Mouse (Mus musculus) inflammation-experienced regulatory T-cells, adult 6 months (primary cell): ENCODE data around the gene Runx2. TPM values are rescaled to one million over a fixed set of nuclear protein-coding genes. Genes with fewer than 3 reads are reported as not detected.
A peak's percentile ranks its signal among the peaks of the same experiment; 100 is the strongest.

ENCODE experiments used
- ATAC-seq: one replicate; pipeline ENCODE4 v1.8.0; 2017
- polyA plus RNA-seq, 3 experiments: library from polyadenylated mRNA; unstranded; fragments of 100-300 nt; shearing (Covaris generic); gene quantifications; one replicate each; pipeline ENCODE4 v1.2.1; 2017

The Runx2 gene
- polyA plus RNA-seq, 3 experiments from 2014 or later, result 6.2 to 21.3 (median 8.4) TPM

DNA sequence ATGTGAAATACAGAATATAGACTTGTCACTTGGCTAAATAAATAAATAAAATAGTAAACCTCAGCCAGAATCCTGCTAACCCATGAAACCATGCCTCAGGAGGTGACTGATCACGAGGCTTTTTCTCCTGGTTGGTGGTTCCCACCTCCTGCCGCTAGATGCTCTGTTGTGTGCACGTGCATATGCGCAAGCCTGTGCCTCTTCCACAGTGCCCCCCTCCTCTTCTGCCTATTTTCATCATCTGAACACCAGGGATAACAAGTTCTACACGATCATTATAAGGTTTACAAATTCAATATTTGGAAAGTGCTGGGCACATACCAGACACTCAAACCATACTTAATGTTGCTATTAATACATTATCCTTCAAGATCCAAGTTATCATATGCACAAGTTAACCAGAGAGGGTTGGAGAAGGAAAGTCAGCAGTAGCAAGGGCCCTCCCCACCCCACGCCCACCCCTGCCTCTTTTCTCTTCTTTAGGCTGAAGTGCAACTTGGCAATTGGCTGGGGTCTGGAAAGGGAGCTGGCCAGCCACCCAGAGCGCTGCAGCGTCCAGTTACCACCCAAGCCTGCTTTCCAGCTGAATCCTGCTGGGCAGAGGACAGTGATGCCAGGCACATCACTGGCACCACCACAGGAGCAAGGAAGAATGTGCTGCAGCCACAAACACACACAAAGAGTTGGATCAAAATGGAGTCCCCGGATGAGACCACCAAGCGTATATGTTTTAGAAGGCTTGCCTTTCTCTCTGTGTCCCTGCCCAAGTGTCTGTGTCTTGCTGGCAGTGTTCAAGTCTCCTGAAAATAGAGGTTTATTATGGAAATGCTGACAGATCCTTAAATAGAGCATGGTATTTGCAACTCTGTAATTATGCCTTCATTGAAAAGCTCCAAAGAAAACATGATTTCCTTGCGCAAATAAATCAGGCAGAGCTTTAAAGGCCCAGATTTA, 294.2 kb downstream of the Runx2 start:
- no peak for ATAC-seq

DNA sequence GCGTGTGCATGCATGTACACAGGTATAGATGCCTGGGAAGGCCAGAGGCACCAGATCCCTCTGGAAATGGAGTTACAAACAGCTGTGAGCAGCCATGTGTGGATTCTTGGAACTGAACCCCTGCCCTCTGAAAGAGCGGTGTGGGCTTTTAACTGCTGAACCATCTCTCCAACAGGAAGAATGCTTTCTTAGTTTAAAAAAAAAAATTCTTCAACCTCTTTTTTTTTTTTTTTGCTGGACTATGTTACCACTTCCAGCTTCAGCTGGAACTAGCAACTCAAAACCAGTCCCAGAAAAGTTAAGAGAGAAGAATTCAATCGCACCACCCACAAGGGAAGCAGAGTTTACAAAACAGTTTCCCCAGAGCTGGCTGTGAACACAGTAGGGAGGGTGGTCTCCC, 295.2 kb downstream of the Runx2 start:
- no peak for ATAC-seq

DNA sequence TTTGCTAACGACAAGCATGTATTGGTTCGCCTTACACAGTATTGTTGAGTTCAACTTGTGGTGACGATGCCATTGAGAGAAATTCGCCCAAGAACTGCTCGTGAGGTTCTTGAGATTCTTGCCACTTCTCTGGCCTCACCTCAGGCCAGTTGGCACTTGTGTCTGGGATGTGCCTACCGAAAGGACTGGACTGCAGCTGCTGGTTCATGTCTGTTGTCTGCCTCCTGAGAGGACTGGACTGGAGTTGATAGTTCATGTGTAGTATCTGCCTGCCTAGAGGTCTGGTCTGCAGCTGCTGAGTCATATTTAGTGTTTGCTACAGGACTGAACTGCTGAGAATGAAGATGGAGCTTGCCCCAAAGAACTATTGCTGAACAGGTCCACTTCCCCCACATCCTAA, 296.4 kb downstream of the Runx2 start:
- no peak for ATAC-seq

DNA sequence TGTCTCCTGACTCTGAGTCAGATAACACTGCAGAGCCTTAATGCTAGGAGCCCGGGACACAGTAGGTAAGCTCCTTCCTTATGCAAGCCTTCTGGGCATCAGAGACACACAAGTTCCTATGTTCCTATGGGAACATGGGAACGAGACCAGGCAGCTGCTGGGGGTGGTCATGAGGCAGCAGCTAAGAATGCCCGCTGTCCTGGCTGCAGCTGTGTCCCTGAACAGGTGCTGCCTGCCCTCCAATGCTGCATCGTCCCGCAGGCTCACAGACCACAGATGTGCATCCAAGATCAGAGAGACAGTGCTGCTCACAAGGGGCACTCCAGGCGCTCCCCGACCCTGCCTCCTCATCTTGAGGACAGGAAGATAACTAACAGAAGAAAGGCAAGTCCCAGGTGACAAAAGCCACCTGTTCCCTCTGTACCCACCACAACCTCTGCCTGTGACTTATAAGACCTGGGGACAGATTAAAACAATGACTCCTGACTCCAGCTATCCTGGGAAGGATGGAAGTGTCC, 306.3 kb downstream of the Runx2 start:
- no peak for ATAC-seq

DNA sequence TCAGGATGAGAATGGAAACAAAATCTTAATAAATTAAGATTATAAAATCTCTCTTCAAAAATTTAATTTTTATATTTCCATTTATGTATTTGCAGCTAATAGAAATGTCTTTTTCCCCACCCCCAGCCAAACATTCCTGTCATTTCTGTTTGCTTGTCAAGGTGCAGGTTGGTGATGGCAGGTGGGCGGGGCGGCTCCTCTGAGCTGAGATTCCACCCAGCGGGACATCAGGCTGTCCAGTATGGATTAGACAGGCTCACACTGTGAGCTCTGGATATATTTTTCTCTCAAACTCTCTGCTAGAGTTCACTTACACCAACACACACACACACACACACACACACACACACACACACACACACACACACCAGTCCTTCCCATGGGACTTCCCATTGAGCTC, 306.9 kb downstream of the Runx2 start:
- ATAC-seq, result no peak

DNA sequence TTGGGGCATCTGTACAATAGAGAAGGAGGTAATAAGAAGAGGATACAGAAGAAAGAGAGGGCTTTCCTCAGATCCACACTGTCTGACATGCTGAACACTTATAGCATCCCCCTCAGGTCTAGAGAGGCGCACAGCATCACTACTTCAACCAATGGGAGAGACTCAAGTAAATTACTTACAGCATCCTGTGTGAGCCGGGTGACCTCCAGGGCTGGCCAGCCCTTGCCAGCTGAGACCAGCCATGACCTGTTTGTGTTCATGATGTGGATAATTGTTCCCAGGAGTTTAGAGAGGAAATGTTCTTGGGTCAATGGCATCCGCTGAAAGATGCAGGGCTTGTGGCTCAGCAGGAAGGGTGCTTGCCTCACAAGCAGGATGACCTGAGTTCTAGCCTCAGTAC, 308.1 kb downstream of the Runx2 start:
- ATAC-seq, result no peak

DNA sequence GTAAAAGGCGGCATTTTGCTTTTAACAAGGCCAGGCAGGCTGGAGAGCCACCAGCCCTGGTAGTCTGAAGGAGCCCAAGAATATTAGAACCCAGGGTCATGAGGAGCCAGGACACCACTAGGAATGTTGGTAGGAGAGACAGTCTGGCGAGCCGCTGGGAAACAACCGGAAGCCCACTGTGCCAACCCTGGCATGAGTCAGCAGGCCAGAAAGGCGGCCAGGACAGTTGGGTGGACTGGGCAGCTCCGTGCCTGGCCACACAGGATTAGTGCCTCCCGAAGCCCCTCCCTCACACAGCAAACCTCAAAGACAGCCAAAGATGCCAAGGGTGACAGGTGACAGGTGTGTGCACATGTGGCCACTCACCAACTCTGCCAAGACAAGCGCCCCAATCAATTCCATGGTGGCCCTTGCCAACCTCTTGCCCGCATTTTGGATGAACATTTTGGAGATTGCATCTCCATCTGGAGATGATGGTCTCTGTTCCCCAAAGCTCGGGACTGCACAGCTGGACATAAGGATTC, 309.7 kb downstream of the Runx2 start:
- no peak for ATAC-seq

DNA sequence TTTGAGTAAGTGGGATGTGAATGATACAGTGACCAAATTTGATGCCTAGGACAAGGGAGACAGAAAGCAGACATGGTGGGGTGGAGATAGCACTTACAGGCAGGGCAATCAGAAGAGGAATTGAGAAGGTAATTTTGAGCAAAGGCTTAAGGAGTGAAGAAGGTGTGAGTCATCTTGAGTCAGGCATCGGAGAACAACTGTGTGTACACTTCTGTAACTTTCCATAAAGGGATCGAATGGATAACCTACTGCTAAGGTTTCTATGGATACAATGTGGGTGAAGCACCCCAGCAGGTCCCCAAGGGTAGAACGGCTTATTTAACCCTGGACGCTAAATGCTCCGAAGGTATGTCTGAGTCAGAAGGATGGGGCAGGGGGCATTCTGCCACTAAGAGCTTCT, 312.4 kb downstream of the Runx2 start:
- no peak for ATAC-seq

DNA sequence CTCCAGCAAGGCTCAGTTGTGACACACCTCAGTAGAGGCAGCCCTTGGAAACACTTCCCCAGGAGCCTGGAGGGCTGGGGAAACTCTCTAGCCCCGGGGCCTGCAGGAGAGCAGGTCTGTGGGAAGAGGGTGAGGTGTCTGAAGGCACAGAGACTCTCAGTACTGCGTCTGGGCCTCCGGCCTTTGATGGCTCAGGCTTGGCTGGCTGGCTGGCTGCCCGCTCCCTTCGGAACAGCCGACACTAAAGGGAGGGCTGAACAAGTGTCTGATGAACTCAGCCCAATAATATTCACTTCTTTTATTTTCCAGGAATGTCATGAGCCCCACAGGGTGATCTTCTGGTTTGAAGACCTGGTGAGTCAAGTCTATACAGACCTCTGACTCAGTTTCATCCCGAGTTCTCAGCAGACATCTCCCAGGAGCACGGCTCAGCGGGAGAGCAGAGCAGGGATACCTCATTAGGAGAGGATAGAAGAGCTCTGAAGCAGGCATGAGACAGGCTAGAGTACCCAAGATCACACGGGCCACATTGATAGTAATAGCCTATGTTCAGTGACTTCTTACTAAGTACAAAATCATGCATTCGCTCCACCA, 314.2 kb downstream of the Runx2 start:
- ATAC-seq, result no peak

DNA sequence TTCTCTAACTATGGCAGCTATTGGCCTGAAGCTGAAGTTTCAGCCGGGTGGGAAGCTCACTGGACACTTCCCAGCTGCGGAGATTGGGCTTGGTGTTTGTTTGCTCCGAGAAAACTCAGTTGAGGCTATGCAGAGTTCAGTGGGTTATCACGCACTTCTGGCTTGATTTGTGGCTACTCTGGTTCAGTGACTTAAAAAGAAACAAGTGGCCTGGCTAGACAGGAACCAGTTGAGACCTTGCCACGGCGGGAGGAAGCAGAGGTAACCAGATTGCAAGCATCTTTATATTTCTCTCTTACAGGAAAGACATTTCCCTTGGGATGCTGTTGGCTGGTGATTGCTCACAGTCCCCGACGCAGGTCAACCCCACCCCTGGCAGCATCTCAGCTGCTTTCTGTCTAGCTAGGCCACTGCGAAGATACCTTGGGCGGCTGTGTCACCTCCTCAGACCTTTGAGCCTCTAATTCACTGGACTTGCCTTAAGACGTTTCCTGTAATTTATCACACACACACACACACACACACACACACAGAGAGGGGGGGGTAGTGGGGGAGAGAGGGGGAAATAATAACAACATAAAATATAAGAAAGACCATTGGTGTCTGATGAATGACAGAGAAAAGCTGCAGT, 324.3 kb downstream of the Runx2 start:
- no peak for ATAC-seq

DNA sequence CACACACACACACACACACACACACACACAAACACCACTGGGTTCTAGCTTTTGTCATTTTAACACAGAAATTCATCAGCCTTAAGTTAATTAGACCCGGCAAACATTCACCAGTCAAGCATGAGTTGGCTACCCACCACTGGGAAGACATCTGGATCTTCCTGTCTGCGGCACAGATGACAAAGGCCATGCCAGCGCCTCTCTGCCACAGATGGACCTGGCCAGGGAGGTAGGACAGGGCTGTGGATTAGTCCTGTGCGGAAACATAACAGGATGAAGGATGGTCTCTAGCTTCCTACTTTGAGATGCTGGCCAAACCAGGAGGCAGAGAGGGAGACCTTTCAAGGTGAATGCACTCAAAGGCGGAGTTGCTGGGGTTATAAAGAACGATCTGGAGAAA, 325.3 kb downstream of the Runx2 start:
- no peak for ATAC-seq

DNA sequence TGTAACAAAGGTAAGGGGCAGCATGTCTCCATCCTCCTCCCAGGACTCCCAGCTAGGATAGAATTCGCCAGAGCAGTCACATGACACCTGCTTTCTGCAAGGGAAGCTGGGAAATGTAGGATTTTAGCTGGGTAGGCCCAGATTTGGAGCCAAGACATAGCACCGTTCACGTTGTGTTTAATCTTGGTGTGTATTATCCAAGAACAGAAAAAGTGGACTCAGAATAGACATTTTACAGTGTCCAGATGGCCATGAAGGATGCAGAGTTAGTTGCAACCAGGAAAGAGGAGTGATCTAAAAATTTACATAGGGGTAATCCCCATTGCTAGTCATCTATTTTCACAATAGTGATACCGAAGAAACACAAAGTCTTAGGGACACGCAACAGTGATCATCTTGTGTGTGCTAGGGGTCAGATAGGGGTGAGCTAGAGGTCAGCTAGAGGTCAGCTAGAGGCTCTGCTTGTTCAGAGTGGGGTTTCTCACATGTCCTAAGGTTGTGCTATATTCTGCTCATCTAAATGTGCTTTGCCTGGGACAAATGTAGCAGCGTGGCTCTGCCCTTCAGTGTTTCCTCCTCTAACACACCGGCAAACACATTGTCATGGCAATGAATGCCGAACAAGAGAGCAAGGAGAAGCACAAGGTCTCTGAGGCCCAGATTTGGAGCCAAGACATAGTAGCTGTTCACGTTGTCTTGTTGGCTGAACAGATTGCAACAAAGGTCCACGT, 326.9 kb downstream of the Runx2 start:
- no peak for ATAC-seq

DNA sequence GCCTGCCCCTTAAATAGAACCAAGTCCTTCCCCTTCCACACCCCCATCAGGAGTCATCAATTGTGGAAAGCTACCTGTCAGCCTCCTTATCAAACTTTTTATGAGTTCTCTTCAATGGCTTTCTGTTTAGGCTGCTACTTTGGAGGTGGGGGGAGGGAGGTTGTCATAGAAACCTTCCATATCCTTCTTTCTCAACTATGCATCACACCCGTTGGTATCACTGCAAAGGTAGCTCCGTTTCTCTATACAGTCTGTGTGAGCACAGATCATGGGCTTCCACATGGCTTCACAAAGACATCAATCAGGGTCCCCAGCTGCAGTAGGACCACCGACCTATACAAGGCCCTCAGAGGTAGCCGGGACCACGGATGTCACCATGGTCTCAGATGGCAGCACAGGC, 329.3 kb downstream of the Runx2 start:
- no peak for ATAC-seq

DNA sequence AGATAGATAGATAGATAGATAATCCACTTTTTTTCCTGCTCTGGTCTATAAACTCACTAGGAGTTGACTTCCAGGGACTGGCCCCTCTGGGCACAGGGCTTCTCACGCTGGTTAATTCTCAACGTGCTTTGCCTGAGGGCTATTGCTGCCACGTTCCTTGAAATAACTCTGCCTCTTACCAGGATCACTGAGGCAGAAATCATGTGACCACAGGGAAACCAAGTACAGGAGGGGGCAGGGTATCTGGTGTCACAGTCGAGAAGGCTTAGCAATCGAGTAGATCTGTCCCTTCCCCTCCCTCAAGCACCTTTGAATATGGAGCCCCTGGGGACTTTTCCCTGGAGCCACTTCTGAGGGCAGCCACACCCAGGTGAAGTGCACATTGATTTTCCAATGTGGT, 334.7 kb downstream of the Runx2 start:
- no peak for ATAC-seq

DNA sequence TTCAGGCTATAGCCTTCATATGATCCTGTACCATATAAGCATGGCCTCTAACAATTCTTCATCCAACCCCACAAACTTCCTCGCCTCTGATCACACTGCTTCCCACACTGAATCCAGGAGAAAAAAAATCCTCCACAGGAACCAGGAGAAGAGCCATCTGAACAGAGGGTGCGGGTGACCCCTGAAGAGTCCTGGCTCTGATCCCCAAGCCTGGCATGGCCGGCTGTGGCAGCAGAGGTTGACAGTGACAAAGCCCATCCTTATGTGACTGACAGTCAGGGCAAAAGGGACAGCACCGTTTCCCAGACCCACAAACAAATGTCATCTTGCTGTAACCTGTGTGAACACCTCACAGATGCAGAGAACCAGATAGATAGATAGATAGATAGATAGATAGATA, 335.1 kb downstream of the Runx2 start:
- no peak for ATAC-seq

DNA sequence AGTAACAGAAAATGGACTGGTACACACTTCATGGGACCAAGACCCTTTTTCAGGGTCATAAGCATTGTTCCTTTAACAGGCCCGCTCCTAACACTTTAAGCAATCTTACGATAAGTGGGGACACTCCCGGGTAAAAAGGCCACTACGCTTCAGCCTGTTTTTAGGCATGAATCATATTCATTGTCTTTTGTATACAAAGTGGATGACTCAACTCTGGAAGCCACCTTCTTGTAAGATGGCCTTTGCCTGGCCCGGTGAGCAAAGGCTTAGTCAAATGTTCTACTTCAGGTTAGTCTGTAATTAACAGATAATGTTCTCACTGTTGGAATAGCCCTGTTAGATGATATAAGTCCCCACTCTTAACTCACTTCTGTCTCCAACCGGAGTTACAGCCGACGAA, 338.7 kb downstream of the Runx2 start:
- no peak for ATAC-seq

DNA sequence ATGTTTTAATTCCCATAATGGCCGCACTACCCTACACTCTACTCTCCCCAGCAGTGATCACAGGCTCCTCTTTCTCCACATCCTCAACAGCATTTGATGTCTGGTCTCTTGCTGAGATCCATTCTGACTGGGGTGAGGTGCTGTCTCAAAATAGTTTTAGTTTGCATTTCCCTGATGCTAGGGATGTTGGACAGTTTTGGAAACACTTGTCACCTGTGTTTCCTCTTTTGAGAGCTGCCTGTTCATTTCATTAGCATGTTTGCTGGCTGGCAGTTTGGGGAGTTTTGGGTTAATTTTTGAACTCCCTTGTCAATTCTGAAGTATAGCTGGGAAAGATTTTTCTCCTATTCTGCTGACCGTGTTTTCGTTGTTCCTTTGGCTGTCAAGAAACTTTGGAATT, 340.3 kb downstream of the Runx2 start:
- no peak for ATAC-seq

DNA sequence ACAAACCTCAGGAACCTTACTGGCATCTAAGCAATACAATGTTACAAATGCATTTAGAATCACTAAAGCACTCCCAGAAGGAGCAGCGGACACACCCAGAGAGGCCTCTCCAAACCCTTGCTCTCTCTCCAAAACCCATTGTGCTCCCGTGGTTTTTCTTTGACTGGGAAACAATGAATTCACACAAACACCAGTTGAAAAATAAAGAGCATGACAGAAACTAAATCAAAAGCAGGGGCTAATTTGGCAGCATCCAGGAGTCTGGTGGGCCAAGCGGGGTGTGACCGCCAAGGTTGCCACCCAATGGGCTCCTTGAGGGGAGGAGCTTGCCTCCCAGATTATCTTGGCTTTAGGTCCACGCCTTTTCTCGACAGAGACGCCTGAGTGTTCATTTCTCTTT, 341.9 kb downstream of the Runx2 start:
- no peak for ATAC-seq

DNA sequence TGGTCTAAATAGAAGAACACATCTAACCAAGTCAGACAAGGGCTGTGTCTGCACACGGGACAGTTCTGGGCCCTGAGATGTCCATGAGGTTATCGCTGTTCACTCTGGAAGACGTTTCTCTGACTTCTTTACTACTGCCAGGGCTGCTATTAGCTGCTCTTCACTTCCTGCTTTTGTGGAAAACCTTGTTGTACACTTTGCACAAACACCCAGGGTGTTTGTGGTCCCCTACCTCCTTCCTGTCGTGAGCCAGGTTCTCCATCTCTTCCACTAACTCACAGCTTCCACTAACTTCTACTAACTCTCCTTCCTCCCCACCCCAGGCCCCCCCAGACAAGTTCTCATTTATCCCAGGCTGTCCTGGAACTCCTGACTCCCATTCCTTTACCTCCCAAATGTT, 350.9 kb downstream of the Runx2 start:
- ATAC-seq, result no peak

DNA sequence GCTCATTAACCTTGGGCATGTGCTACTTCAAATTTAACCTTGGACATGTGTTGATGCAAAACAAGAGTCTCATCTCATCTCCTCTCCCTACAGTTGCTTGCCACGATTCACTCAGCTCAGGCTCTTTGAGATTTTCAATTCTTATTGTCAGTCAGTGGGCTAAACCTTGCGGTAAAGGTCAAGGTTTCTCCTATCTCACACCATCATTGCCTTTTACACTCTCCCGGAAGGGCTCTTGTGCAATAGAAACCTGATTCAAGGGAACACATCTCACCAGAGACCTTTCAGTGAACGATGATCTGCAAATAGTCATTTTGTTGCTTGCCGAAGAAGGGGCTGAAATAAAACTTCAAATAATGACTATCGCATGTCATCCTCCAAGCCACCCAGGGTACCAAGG, 354.4 kb downstream of the Runx2 start:
- ATAC-seq, result no peak

DNA sequence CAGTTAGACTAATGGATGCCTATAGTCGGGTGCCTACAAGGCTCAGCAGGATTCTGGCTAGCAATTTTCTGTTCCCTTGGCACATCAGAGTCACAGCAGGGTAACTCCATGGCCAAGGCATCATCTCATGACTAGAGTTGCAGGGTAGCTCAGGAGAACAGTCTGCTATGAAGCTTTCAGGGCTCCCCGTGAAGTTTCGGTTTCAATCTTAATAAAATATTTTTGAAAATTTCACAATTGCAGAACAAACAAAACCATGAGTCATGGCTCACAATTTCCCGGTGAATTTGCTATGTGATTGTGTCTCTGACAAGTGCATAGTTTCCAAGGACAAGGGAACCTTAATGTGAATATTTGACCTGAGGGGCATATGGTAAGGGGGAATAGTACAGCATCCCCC, 355.6 kb downstream of the Runx2 start:
- peak; percentile 47 for ATAC-seq

DNA sequence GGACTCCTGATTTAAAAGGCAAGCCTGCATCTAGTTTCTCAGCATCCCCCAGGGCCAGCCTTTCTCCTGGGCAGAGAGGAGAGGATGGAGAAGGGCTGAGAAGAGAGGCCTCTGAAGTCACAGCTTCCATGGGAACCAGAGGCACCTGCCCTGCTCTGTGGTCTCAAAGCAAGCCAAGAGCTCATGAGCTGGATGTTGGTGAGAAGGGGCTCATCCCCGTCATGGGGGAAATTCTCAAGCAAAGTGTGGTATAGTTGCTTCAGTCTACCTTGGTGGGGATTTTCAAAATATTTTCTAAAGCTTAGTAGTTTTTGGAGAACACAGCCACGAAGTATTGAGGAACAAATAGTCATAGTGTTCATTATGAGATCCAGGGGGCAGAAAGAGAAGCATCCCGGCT, 357.9 kb downstream of the Runx2 start:
- no peak for ATAC-seq
